Mouse (Mus musculus): ENCODE results near the gene Coil. TPM values are rescaled to one million over a fixed set of nuclear protein-coding genes. Genes with fewer than 3 reads are reported as not detected.

Gene Coil
- total and polyA plus RNA-seq, 3 experiments, result 28.5 to 37.4 (median 35.4) TPM

- no peak for DNase-seq (ENCODE audit: extremely low read depth)
- H3K27me3 ChIP-seq (replicated peaks), result no peaks in the 10 kb centered on the region
- peaks cover 6 to 18% of the 10 kb centered on the region in 2 experiments for H3K36me3 ChIP-seq (replicated peaks in 1 of 2; ENCODE audit: control insufficient read depth in 1 of 2, insufficient read depth in 1 of 2, low read length in 1 of 2)
- no peak overlapping the region for H3K9ac ChIP-seq (ENCODE audit: insufficient read depth, low read depth)
- no peak for TF ChIP-seq IRF4 (IDR thresholded peaks at IDR 0.05; ENCODE audit: low read depth, low read length)
- TF ChIP-seq ELF1 (IDR thresholded peaks at IDR 0.05; ENCODE audit: low read depth, low read length), result no peak
- peak; percentile 59 for TF ChIP-seq ZNF384 (IDR thresholded peaks at IDR 0.05; ENCODE audit: low read depth, low read length)
- peaks cover 5 to 36% of the 10 kb centered on the region in 2 experiments; a peak in 2 of 4 replicates for H3K4me1 ChIP-seq (ENCODE audit: control insufficient read depth in 1 of 2, insufficient read depth in 2 of 2)
- H3K27ac ChIP-seq (ENCODE audit: insufficient read depth, low read depth), result no peak overlapping the region
- in situ Hi-C loops (cut with MboI; ENCODE audit: low pct_ligation_motif_present, low pct_unique_long_range_greater_than_20kb, low sequenced_read_pairs), result loop anchor here (10.0 kb wide), 1 partner anchor 310 kb away; the partner anchor contains the start of gene Nog
- H3K79me2 ChIP-seq (replicated peaks; ENCODE audit: control insufficient read depth, extremely low read depth, insufficient read depth, poor library complexity, severe bottlenecking), result no peaks in the 10 kb centered on the region
- no peaks in the 10 kb centered on the region for H3K9me3 ChIP-seq (replicated peaks; ENCODE audit: low read length)
- no peak overlapping the region for H3K4me3 ChIP-seq (replicated peaks in 1 of 3; ENCODE audit: low read depth in 2 of 3, low read length in 2 of 3, poor library complexity in 1 of 3)
- dilution Hi-C loops (cut with MboI; ENCODE audit: extremely low pct_ligation_motif_present, extremely low pct_unique_long_range_greater_than_20kb, low sequenced_read_pairs), result no loop called here
- no peak overlapping the region for H3K4me2 ChIP-seq (ENCODE audit: insufficient read depth, low read depth, poor library complexity, severe bottlenecking)
Observed at GRCm38 (mm10) chr11:88994492-88994891, 24.4 kb downstream of the Coil start.

DNA sequence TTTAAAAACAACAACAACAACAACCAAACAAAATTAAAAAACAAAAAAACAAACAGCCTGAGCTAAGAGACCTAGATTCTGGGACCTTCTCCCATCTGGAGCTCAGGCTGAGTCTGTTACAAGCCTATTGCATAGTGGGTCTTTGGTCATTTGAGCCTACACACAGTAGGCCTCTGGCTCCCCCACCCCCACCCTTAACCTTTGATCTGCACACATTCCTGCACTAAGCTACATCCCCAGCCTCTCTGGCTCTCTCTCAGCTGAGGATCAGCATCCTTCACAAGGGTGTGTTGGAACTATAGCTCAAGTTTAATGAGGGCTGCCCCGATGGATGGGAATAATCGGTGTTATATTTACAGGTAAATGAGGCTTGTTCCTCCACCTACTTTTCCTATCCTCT, 25.6 kb downstream of the Coil start:
- H3K27me3 ChIP-seq (replicated peaks), result no peaks in the 10 kb centered on the region
- H3K27ac ChIP-seq (ENCODE audit: insufficient read depth, low read depth), result no peak overlapping the region
- no peaks in the 10 kb centered on the region for H3K9me3 ChIP-seq (replicated peaks; ENCODE audit: low read length)
- in situ Hi-C loops (cut with MboI; ENCODE audit: low pct_ligation_motif_present, low pct_unique_long_range_greater_than_20kb, low sequenced_read_pairs) (loop anchor here (10.0 kb wide), 1 partner anchor 309 kb away; the partner anchor contains the start of gene Nog), dilution Hi-C loops (cut with MboI; ENCODE audit: extremely low pct_ligation_motif_present, extremely low pct_unique_long_range_greater_than_20kb, low sequenced_read_pairs) (no loop called here)
- no peak for DNase-seq (ENCODE audit: extremely low read depth)
- TF ChIP-seq UBTF (IDR thresholded peaks at IDR 0.05; ENCODE audit: low read depth, low read length) (no peak), PAX5 (IDR thresholded peaks at IDR 0.05; ENCODE audit: low read length) (no peak), RAD21 (IDR thresholded peaks at IDR 0.05; ENCODE audit: low read depth, low read length) (no peak), ZKSCAN1 (IDR thresholded peaks at IDR 0.05; ENCODE audit: borderline replicate concordance, low read depth, low read length) (peak; percentile 71), NRF1 (IDR thresholded peaks at IDR 0.05; ENCODE audit: low read depth, low read length) (no peak)
- peaks cover 6 to 13% of the 10 kb centered on the region in 2 experiments for H3K36me3 ChIP-seq (replicated peaks in 1 of 2; ENCODE audit: control insufficient read depth in 1 of 2, insufficient read depth in 1 of 2, low read length in 1 of 2)
- H3K4me3 ChIP-seq (replicated peaks in 1 of 3; ENCODE audit: low read depth in 2 of 3, low read length in 2 of 3, poor library complexity in 1 of 3), result no peak overlapping the region
- H3K79me2 ChIP-seq (replicated peaks; ENCODE audit: control insufficient read depth, extremely low read depth, insufficient read depth, poor library complexity, severe bottlenecking), result peaks cover 11% of the 10 kb centered on the region
- no peak overlapping the region for H3K4me2 ChIP-seq (ENCODE audit: insufficient read depth, low read depth, poor library complexity, severe bottlenecking)
- H3K9ac ChIP-seq (ENCODE audit: insufficient read depth, low read depth), result no peak overlapping the region
- H3K4me1 ChIP-seq (ENCODE audit: control insufficient read depth in 1 of 2, insufficient read depth in 2 of 2), result peaks cover 5 to 40% of the 10 kb centered on the region in 2 experiments; a peak in 2 of 4 replicates

DNA sequence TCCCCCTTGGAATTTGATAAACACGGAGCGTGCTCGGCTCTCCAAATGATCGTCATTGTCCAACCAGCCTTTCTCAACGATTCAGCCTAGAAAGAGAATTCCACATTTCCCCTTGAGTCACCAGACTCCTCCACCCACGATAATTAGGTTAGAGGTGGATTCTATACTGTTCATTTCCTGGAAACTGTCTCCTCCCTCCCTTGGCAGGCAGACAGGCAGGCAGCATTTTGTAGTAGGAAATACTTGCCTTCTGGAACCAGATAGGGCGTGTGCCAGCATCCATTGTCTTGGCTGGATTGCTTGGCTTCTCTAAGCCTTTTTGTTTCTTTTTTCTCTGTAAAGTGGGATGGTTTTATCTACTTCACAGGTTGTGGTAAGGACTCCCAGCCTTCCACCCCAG, 26.4 kb downstream of the Coil start:
- Histone ChIP-seq H3K4me2 (ENCODE audit: insufficient read depth, low read depth, poor library complexity, severe bottlenecking) (no peak overlapping the region), H3K36me3 (replicated peaks in 1 of 2; ENCODE audit: control insufficient read depth in 1 of 2, insufficient read depth in 1 of 2, low read length in 1 of 2) (peaks cover 0 to 11% of the 10 kb centered on the region in 2 experiments), H3K9ac (ENCODE audit: insufficient read depth, low read depth) (no peak overlapping the region), H3K9me3 (replicated peaks; ENCODE audit: low read length) (no peaks in the 10 kb centered on the region), H3K4me1 (ENCODE audit: control insufficient read depth in 1 of 2, insufficient read depth in 2 of 2) (peaks cover 11 to 47% of the 10 kb centered on the region in 2 experiments), H3K4me3 (replicated peaks in 1 of 3; ENCODE audit: low read depth in 2 of 3, low read length in 2 of 3, poor library complexity in 1 of 3) (no peak overlapping the region), H3K27me3 (replicated peaks) (no peaks in the 10 kb centered on the region), H3K27ac (ENCODE audit: insufficient read depth, low read depth) (no peak overlapping the region), H3K79me2 (replicated peaks; ENCODE audit: control insufficient read depth, extremely low read depth, insufficient read depth, poor library complexity, severe bottlenecking) (peaks cover 19% of the 10 kb centered on the region)
- no peak for TF ChIP-seq CHD2 (IDR thresholded peaks at IDR 0.05; ENCODE audit: low read length)
- no peak for TF ChIP-seq MAX (IDR thresholded peaks at IDR 0.05; ENCODE audit: low read length)
- in situ Hi-C loops (cut with MboI; ENCODE audit: low pct_ligation_motif_present, low pct_unique_long_range_greater_than_20kb, low sequenced_read_pairs), result loop anchor here (10.0 kb wide), 1 partner anchor 308 kb away; the partner anchor contains the start of gene Nog
- dilution Hi-C loops (cut with MboI; ENCODE audit: extremely low pct_ligation_motif_present, extremely low pct_unique_long_range_greater_than_20kb, low sequenced_read_pairs), result no loop called here
- no peak for DNase-seq (ENCODE audit: extremely low read depth)
